Mouse (Mus musculus) testis, adult 2 months (tissue): ENCODE results near the gene Upk2.

Experiments used
- CTCF ChIP-seq: fragments of 200-500 bp; IDR thresholded peaks from 2 replicates; pipeline ENCODE4 v1.5.1; 2012; ENCODE audit warnings: low read depth, mild to moderate bottlenecking, inconsistent platforms, low read length, moderate library complexity; ENCODE audit not compliant: control insufficient read depth, insufficient read depth, insufficient replicate concordance
- POLR2A ChIP-seq: fragments of 200-500 bp; IDR thresholded peaks from 2 replicates; pipeline ENCODE4 v1.6.1; 2012; ENCODE audit warnings: low read depth, mild to moderate bottlenecking, inconsistent platforms, low read length, moderate library complexity; ENCODE audit not compliant: control insufficient read depth

- TF ChIP-seq POLR2A: no peak
- TF ChIP-seq CTCF: no peak
These were observed 14.0 kb upstream of the Upk2 start for GRCm38 (mm10) chr9:44468800-44469199.
